ENCODE assay signal across 8 mouse cellular contexts in genomic region chr7:34387784-34388444, GRCm38 (mm10). TPM values are rescaled to one million over a fixed set of nuclear protein-coding genes. Genes with fewer than 3 reads are reported as not detected.
DNase-seq lines count a peak whose midpoint lies in the region; ATAC-seq and TF ChIP-seq lines count a peak whose summit lies in the region.

No protein-coding gene starts in this region.

- H3K27me3 ChIP-seq in neural tube, embryonic 11.5 days (ENCODE audit: control insufficient read depth, insufficient read depth, low read length), result no peaks in the 10 kb centered on the region
- no peaks in the 10 kb centered on the region for H3K27me3 ChIP-seq in heart, embryonic 15.5 days
- no peaks in the 10 kb centered on the region for H3K27me3 ChIP-seq in liver, embryonic 12.5 days (replicated peaks)

- no peak for TF ChIP-seq POLR2A in bone marrow macrophage, adult 2 months (IDR thresholded peaks at IDR 0.05; ENCODE audit: borderline replicate concordance, low read depth, low read length)

- ATAC-seq in neural tube, embryonic 11.5 days (ENCODE audit: insufficient read depth, low FRiP score, low TSS enrichment), result no peak
- ATAC-seq in heart, embryonic 15.5 days (replicated peaks; ENCODE audit: insufficient number of reproducible peaks, insufficient read depth, low FRiP score, low read depth), result no peak
- no peak for ATAC-seq in liver, embryonic 12.5 days

- 5% methylated on average over 5 of the region's 5 CpGs for WGBS in neural tube, embryonic 11.5 days
- 2% methylated on average over 5 of the region's 5 CpGs for WGBS in heart, embryonic 15.5 days
- WGBS in liver, embryonic 12.5 days (ENCODE audit: insufficient replicate concordance), result 8% methylated on average over 5 of the region's 5 CpGs

- peak overlapping the region; percentile 84 for H3K4me2 ChIP-seq in neural tube, embryonic 11.5 days (ENCODE audit: low read depth)
- peak overlapping the region; percentile 75 for H3K4me2 ChIP-seq in heart, embryonic 15.5 days
- peak overlapping the region; percentile 75 for H3K4me2 ChIP-seq in liver, embryonic 12.5 days

- H3K4me1 ChIP-seq in neural tube, embryonic 11.5 days (ENCODE audit: control insufficient read depth, insufficient read depth, low read length), result peaks cover 18% of the 10 kb centered on the region
- H3K4me1 ChIP-seq in bone marrow macrophage, adult 2 months (ENCODE audit: control insufficient read depth, insufficient read depth, low read length), result peaks cover 27% of the 10 kb centered on the region
- peaks cover 36% of the 10 kb centered on the region for H3K4me1 ChIP-seq in heart, embryonic 15.5 days (replicated peaks)
- peaks cover 49% of the 10 kb centered on the region for H3K4me1 ChIP-seq in liver, embryonic 12.5 days

- no peak for DNase-seq in neural tube, embryonic 11.5 days (ENCODE audit: low spot score)
- DNase-seq in neural tube, embryonic 10.5 days (ENCODE audit: extremely low spot score, low spot score), result no peak
- DNase-seq in frontal cortex, postnatal 14 days (ENCODE audit: low spot score in 2 of 2), result no peak
- DNase-seq in layer of hippocampus, adult 9-10 months (ENCODE audit: low spot score), result no peak
- DNase-seq in right cerebral cortex, postnatal 10 days (ENCODE audit: low spot score in 2 of 2), result no peak

- no peak for TF ChIP-seq CTCF in bone marrow macrophage, adult 2 months (IDR thresholded peaks at IDR 0.05; ENCODE audit: low read depth, low read length)

- H3K9me3 ChIP-seq in neural tube, embryonic 11.5 days (ENCODE audit: control insufficient read depth, low read length), result no peaks in the 10 kb centered on the region
- no peaks in the 10 kb centered on the region for H3K9me3 ChIP-seq in heart, embryonic 15.5 days (replicated peaks)
- H3K9me3 ChIP-seq in liver, embryonic 12.5 days (replicated peaks), result no peaks in the 10 kb centered on the region

- H3K36me3 ChIP-seq in neural tube, embryonic 11.5 days (ENCODE audit: control insufficient read depth, insufficient read depth, low read length), result no peaks in the 10 kb centered on the region
- no peaks in the 10 kb centered on the region for H3K36me3 ChIP-seq in heart, embryonic 15.5 days
- H3K36me3 ChIP-seq in liver, embryonic 12.5 days, result peaks cover 18% of the 10 kb centered on the region

- H3K4me3 ChIP-seq in neural tube, embryonic 11.5 days (ENCODE audit: low read depth, low read length), result peak overlapping the region; percentile 97
- peak overlapping the region; percentile 85 for H3K4me3 ChIP-seq in bone marrow macrophage, adult 2 months (ENCODE audit: insufficient read depth, low read length)
- H3K4me3 ChIP-seq in heart, embryonic 15.5 days, result peak overlapping the region; percentile 93
- peak overlapping the region; percentile 92 for H3K4me3 ChIP-seq in liver, embryonic 12.5 days

- no peak overlapping the region for H3K27ac ChIP-seq in neural tube, embryonic 11.5 days (ENCODE audit: low read depth, low read length)
- H3K27ac ChIP-seq in bone marrow macrophage, adult 2 months (ENCODE audit: insufficient read depth, low read depth, low read length), result peak overlapping the region; percentile 89
- peak overlapping the region; percentile 99 for H3K27ac ChIP-seq in heart, embryonic 15.5 days
- H3K27ac ChIP-seq in liver, embryonic 12.5 days, result peak overlapping the region; percentile 99

- peak overlapping the region; percentile 99 for H3K9ac ChIP-seq in neural tube, embryonic 11.5 days (ENCODE audit: low read length)
- H3K9ac ChIP-seq in heart, embryonic 15.5 days, result peak overlapping the region; percentile 99
- peak overlapping the region; percentile 98 for H3K9ac ChIP-seq in liver, embryonic 12.5 days

RNA-seq across cellular contexts. Expression of gene Lsm14a, which starts 5.2 kb away (rescaled TPM):
- polyA plus RNA-seq in neural tube, embryonic 11.5 days (2014; fragmentation: Nextera tagmentation; extraction: Ambion mirVana), result 63.9 and 67.2 TPM in 2 replicates
- polyA plus RNA-seq in bone marrow macrophage, adult 2 months (2012; ENCODE audit: insufficient read depth, insufficient read length, missing spikeins), result 78.6 and 108 TPM in 2 replicates
- 57.1 and 63.1 TPM in 2 replicates for polyA plus RNA-seq in heart, embryonic 15.5 days (2015; fragmentation: Nextera tagmentation; extraction: Ambion mirVana)
- 64.1 and 64.3 TPM in 2 replicates for polyA plus RNA-seq in liver, embryonic 12.5 days (2016; fragmentation: Nextera tagmentation; extraction: Ambion mirVana)
